Mouse (Mus musculus) natural killer cell, adult 2 months (primary cell): ENCODE data around the gene Eif4e.
A peak's percentile ranks its signal among the peaks of the same experiment; 100 is the strongest.
"Not testable (repeated sequence)": the region's sequence is repeated elsewhere in the genome, so short reads cannot be mapped to it uniquely, and the experiment has no call there.

Experiments
- DNase-seq, 2 experiments: peaks; one replicate each; pipeline ENCODE4 v3.0.0; 2022; ENCODE audit warnings: low spot score in 2 of 2

The Eif4e gene

GRCm38 (mm10) chr3:138517881-138518280 lies 8.1 kb upstream of the Eif4e start:
- peak in 1 of 2 experiments; percentile 25 for DNase-seq

- DNase-seq = no peak
Measured at GRCm38 (mm10) chr3:138519218-138519617, 6.8 kb upstream of the Eif4e start.

- DNase-seq = no peak
Measured at GRCm38 (mm10) chr3:138523956-138524355, 2.0 kb upstream of the Eif4e start.

GRCm38 (mm10) chr3:138525494-138525893 lies 485 bp upstream of the Eif4e start:
- no peak for DNase-seq

- DNase-seq = peak; percentile 98
Measured at GRCm38 (mm10) chr3:138526916-138527666, 1.1 kb downstream of the Eif4e start.

GRCm38 (mm10) chr3:138527667-138528231 lies 1.8 kb downstream of the Eif4e start:
- DNase-seq = peak; percentile 40 to 46

GRCm38 (mm10) chr3:138528265-138528664 lies 2.3 kb downstream of the Eif4e start:
- no peak for DNase-seq

- no peak for DNase-seq
Measured at GRCm38 (mm10) chr3:138530578-138531478, 4.8 kb downstream of the Eif4e start.

GRCm38 (mm10) chr3:138531479-138532181 lies 5.7 kb downstream of the Eif4e start:
- DNase-seq = no peak

GRCm38 (mm10) chr3:138532764-138533163 lies 6.8 kb downstream of the Eif4e start:
- DNase-seq = no peak

- DNase-seq = no peak
Measured at GRCm38 (mm10) chr3:138536031-138536430, 10.1 kb downstream of the Eif4e start.

GRCm38 (mm10) chr3:138542621-138543020 lies 16.6 kb downstream of the Eif4e start:
- no peak for DNase-seq

- no peak for DNase-seq
Measured at GRCm38 (mm10) chr3:138544117-138544516, 18.1 kb downstream of the Eif4e start.

- no peak for DNase-seq
Measured at GRCm38 (mm10) chr3:138546678-138547077, 20.7 kb downstream of the Eif4e start.

GRCm38 (mm10) chr3:138549045-138549444 lies 23.1 kb downstream of the Eif4e start:
- DNase-seq = no peak

GRCm38 (mm10) chr3:138550336-138551123 lies 24.6 kb downstream of the Eif4e start:
- DNase-seq = no peak

GRCm38 (mm10) chr3:138555279-138555678 lies 29.3 kb downstream of the Eif4e start:
- not testable (repeated sequence) for DNase-seq

- no peak for DNase-seq
Measured at GRCm38 (mm10) chr3:138558529-138558928, 32.5 kb downstream of the Eif4e start.

- no peak for DNase-seq
Measured at GRCm38 (mm10) chr3:138560242-138560641, 34.3 kb downstream of the Eif4e start.

- no peak for DNase-seq
Measured at GRCm38 (mm10) chr3:138560886-138561285, 34.9 kb downstream of the Eif4e start.

GRCm38 (mm10) chr3:138578867-138579266 lies 52.9 kb downstream of the Eif4e start:
- DNase-seq = no peak
